Mouse (Mus musculus) hindbrain, embryonic 16.5 days (tissue): ENCODE measurements around the gene Il12rb1. TPM values are rescaled to one million over a fixed set of nuclear protein-coding genes. Genes with fewer than 3 reads are reported as not detected.
"Not testable (repeated sequence)": the region's sequence is repeated elsewhere in the genome, so short reads cannot be mapped to it uniquely, and the experiment has no call there.

Experiments used
- ATAC-seq: fragments of 200-750 bp; cut with Nextera tagmentation; 2 replicates; pipeline ENCODE4 v1.8.0; 2017; ENCODE audit warnings: moderate TSS enrichment, moderate library complexity
- H3K27ac ChIP-seq: fragments of 300-500 bp; sonication (generic); 2 replicates; pipeline ENCODE4 v1.5.1; 2014; ENCODE audit warnings: low read depth, mild to moderate bottlenecking, control low read depth, low read length, moderate library complexity
- H3K27me3 ChIP-seq: fragments of 300-500 bp; sonication (generic); replicated peaks from 2 replicates; pipeline ENCODE4 v1.6.1; 2014; ENCODE audit warnings: low read length; ENCODE audit not compliant: control insufficient read depth, insufficient read depth
- H3K36me3 ChIP-seq: fragments of 300-500 bp; sonication (generic); 2 replicates; pipeline ENCODE4 v1.6.1; 2014; ENCODE audit warnings: mild to moderate bottlenecking, low read length, moderate library complexity, mixed read lengths; ENCODE audit not compliant: control insufficient read depth, insufficient read depth
- H3K4me1 ChIP-seq: fragments of 300-500 bp; sonication (generic); 2 replicates; pipeline ENCODE4 v1.6.1; 2014; ENCODE audit warnings: low read depth, low read length; ENCODE audit not compliant: control insufficient read depth, insufficient read depth
- H3K4me2 ChIP-seq: fragments of 300-500 bp; sonication (generic); 2 replicates; pipeline ENCODE4 v1.6.1; 2014; ENCODE audit warnings: mild to moderate bottlenecking, low read length, control low read depth, moderate library complexity
- H3K4me3 ChIP-seq: fragments of 300-500 bp; sonication (generic); 2 replicates; pipeline ENCODE4 v1.5.1; 2014; ENCODE audit warnings: mild to moderate bottlenecking, low read length, control low read depth, moderate library complexity
- H3K9ac ChIP-seq: fragments of 300-500 bp; sonication (generic); 2 replicates; pipeline ENCODE4 v1.6.1; 2014; ENCODE audit warnings: low read depth, mild to moderate bottlenecking, control low read depth, low read length, moderate library complexity
- H3K9me3 ChIP-seq: fragments of 300-500 bp; sonication (generic); 2 replicates; pipeline ENCODE4 v1.6.1; 2014; ENCODE audit warnings: mild to moderate bottlenecking, low read length, moderate library complexity; ENCODE audit not compliant: control insufficient read depth
- WGBS: fragments of 180-500 bp; shearing (Covaris S2); extraction: QIAGEN DNeasy Blood & Tissue Kit; methylation state at CpG from one replicate; pipeline ENCODE4 v1.1.7; 2014; 5-methylcytosine and 5-hydroxymethylcytosine counted together
- polyA plus RNA-seq: library from polyadenylated mRNA; unstranded; fragments of >200 nt; fragmentation: Nextera tagmentation; extraction: Ambion mirVana; gene quantifications from 2 replicates; pipeline ENCODE4 v1.2.1, GENCODE M21; 2015

Gene Il12rb1
- polyA plus RNA-seq, 1 experiment from 2014 or later, result 0.14 TPM

- no peak for ATAC-seq
- Histone ChIP-seq H3K36me3 (no peaks in the 10 kb centered on the region), H3K4me3 (no peak overlapping the region), H3K9me3 (no peaks in the 10 kb centered on the region), H3K27me3 (peaks cover 18% of the 10 kb centered on the region), H3K27ac (no peak overlapping the region), H3K9ac (no peak overlapping the region), H3K4me2 (no peak overlapping the region), H3K4me1 (peaks cover 2% of the 10 kb centered on the region; the same call in 1 of the 2 replicates)
- WGBS, result 66% methylated on average over 4 of the region's 4 CpGs
Measured at GRCm38 (mm10) chr8:70812885-70813284, 4.6 kb downstream of the Il12rb1 start.

- 8% methylated on average over 27 of the region's 30 CpGs for WGBS
- Histone ChIP-seq H3K4me1 (peaks cover 2% of the 10 kb centered on the region; the same call in 1 of the 2 replicates), H3K9me3 (peaks cover 7% of the 10 kb centered on the region), H3K4me2 (peak overlapping the region; percentile 38), H3K27me3 (peaks cover 31% of the 10 kb centered on the region), H3K36me3 (no peaks in the 10 kb centered on the region), H3K9ac (no peak overlapping the region), H3K4me3 (peak overlapping the region; percentile 24), H3K27ac (no peak overlapping the region)
- peak; percentile 46; the same call in 1 of the 2 replicates for ATAC-seq
Measured at GRCm38 (mm10) chr8:70816679-70817078, 8.4 kb downstream of the Il12rb1 start.

DNA sequence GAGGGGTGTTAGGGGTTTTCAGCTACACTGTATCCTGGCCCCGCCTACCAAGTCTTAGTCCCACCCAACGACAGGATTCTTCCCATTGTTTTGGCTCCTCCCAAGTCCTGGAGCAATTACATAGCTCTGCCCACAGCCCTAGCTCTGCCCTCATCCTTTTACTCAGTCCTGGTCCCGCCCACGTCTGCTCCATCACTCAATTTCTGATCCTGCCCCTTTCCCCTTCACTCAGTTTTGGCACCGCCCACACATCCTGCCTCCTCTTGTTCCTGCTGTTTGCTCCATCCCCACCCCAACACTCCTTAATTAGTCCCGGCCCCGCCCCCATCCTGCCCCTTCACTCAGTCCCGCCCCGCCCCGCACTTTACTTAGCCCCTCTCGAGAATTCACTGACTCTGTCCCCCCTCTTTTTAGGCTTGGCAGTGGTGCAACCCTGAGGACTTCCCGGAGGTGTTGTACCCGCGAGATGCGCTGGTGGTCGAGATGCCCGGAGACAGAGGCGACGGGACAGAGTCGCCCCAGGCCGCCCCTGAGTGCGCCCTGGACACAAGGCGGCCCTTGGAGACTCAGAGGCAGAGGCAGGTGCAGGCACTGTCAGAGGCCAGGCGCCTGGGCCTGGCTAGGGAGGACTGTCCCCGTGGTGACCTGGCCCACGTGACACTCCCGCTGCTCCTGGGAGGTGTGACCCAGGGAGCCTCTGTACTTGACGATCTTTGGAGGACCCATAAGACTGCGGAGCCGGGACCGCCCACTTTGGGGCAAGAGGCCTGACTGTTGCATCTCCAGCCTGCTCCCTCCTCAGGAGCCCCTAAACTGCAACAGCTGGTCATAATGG, 12.1 kb downstream of the Il12rb1 start:
- Histone ChIP-seq H3K27ac (no peak overlapping the region), H3K4me2 (no peak overlapping the region), H3K4me3 (no peak overlapping the region), H3K9me3 (peaks cover 7% of the 10 kb centered on the region), H3K36me3 (no peaks in the 10 kb centered on the region), H3K4me1 (peaks cover 2% of the 10 kb centered on the region; the same call in 1 of the 2 replicates), H3K27me3 (peaks cover 20% of the 10 kb centered on the region), H3K9ac (no peak overlapping the region)
- peak; percentile 48 for ATAC-seq
- WGBS, result 5% methylated on average over 31 of the region's 31 CpGs

DNA sequence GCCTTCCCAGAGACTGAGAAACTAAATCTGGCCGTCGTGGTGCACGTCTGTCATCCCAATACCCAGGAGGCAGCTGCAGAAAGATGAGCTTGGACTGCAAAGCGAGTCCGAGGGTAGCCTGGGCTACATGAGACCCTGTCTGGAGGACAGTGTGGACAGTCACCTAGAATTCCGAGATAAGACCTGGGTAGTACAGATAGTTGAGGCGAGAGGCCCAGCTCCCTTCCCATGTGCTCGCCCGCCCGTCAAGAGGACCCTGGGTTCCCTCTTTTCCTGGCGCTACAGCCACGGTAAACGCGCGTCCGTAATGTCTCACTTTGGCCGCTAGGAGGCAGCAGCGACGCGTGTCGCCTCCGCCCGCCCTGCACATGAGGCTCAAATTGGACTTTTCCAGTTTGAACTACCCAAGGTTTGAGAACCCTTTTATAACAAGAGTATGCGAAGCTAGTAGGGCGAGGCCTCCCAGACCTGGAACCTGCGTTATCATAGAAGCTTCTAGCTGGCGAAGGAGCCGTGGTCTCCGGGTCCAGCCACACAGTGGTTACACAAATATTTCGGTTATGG, 13.2 kb downstream of the Il12rb1 start:
- peaks cover 7% of the 10 kb centered on the region for H3K9me3 ChIP-seq
- no peaks in the 10 kb centered on the region for H3K36me3 ChIP-seq
- peaks cover 20% of the 10 kb centered on the region for H3K27me3 ChIP-seq
- no peak overlapping the region for H3K4me2 ChIP-seq
- no peak overlapping the region for H3K4me3 ChIP-seq
- WGBS, result 18% methylated on average over 29 of the region's 30 CpGs
- H3K4me1 ChIP-seq, result peaks cover 2% of the 10 kb centered on the region; the same call in 1 of the 2 replicates
- no peak overlapping the region for H3K9ac ChIP-seq
- ATAC-seq, result peak; percentile 54
- H3K27ac ChIP-seq, result no peak overlapping the region

DNA sequence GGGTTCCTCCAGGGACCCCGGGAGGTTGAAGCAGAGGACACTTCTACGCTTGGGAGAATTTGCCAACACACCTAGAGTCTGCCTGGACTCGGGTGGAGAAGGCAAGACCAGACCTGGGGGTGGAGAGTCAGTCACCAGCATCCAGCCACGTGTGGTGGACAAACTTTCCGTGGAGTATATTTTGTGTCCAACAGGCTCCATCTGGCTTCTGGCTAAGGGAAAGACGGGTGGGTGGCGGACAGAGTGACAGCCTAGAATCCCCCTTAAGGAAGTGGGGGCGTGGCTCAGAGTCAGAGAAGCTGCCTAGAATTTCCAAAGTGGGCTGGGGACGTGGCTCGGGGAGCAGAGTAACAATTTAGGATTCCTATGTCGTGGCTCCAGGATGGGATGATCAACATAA, 13.7 kb downstream of the Il12rb1 start:
- ATAC-seq, result no peak
- WGBS, result 47% methylated on average over 11 of the region's 11 CpGs
- peaks cover 8% of the 10 kb centered on the region for H3K9me3 ChIP-seq
- H3K36me3 ChIP-seq, result no peaks in the 10 kb centered on the region
- H3K4me3 ChIP-seq, result no peak overlapping the region
- H3K4me2 ChIP-seq, result no peak overlapping the region
- H3K27me3 ChIP-seq, result peaks cover 14% of the 10 kb centered on the region
- H3K9ac ChIP-seq, result no peak overlapping the region
- H3K27ac ChIP-seq, result no peak overlapping the region
- peaks cover 2% of the 10 kb centered on the region; the same call in 1 of the 2 replicates for H3K4me1 ChIP-seq

- ATAC-seq, H3K27ac ChIP-seq, H3K9ac ChIP-seq, H3K9me3 ChIP-seq, H3K4me1 ChIP-seq, H3K4me2 ChIP-seq, H3K4me3 ChIP-seq, H3K36me3 ChIP-seq: not testable (repeated sequence)
- H3K27me3 ChIP-seq, result peaks cover 12% of the 10 kb centered on the region
- WGBS, result 78% methylated on average over 3 of the region's 3 CpGs
Measured at GRCm38 (mm10) chr8:70822594-70822993, 14.3 kb downstream of the Il12rb1 start.

- WGBS, result 90% methylated on average over 7 of the region's 7 CpGs
- no peak overlapping the region for H3K4me3 ChIP-seq
- ATAC-seq, result no peak
Measured at GRCm38 (mm10) chr8:70823802-70824201, 15.6 kb downstream of the Il12rb1 start.

GRCm38 (mm10) chr8:70825816-70826215, 17.6 kb downstream of the Il12rb1 start:
- Histone ChIP-seq H3K27me3 (peaks cover 6% of the 10 kb centered on the region), H3K9me3 (peaks cover 2% of the 10 kb centered on the region), H3K4me3 (no peak overlapping the region), H3K4me1 (no peaks in the 10 kb centered on the region), H3K36me3 (no peaks in the 10 kb centered on the region), H3K27ac (no peak overlapping the region), H3K4me2 (no peak overlapping the region), H3K9ac (no peak overlapping the region)
- WGBS, result 78% methylated on average over 8 of the region's 8 CpGs
- no peak for ATAC-seq

More at GRCm38 (mm10) chr8:70823802-70824201, 15.6 kb downstream of the Il12rb1 start:
- Histone ChIP-seq H3K4me2 (no peak overlapping the region), H3K27me3 (peaks cover 12% of the 10 kb centered on the region), H3K36me3 (no peaks in the 10 kb centered on the region), H3K4me1 (no peaks in the 10 kb centered on the region), H3K27ac (no peak overlapping the region), H3K9ac (no peak overlapping the region), H3K9me3 (peaks cover 5% of the 10 kb centered on the region)

DNA sequence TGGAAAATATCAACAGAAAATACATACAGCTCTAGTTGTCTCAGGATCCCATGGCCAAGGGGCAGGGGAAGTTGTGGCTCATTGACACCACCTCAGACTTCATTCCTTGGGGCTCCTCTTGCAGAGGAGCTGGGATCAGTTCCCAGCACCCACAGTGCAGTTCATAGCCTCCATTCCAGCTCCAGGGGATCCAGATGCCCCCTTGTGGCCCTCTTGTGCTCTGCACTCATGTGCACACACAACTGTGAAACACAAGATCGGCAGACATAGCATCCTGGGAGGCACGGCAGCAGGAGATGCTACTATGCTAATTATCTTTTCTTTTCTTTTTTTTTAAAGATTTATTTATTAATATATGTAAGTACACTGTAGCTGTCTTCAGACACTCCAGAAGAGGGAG, 18.8 kb downstream of the Il12rb1 start:
- ATAC-seq, result no peak
- WGBS, result 90% methylated on average over 2 of the region's 2 CpGs

More for the DNA sequence above, 18.8 kb downstream of the Il12rb1 start:
- H3K27ac ChIP-seq, result no peak overlapping the region
- H3K36me3 ChIP-seq, result no peaks in the 10 kb centered on the region
- H3K27me3 ChIP-seq, result no peaks in the 10 kb centered on the region
- no peaks in the 10 kb centered on the region for H3K4me1 ChIP-seq
- no peak overlapping the region for H3K4me2 ChIP-seq
- H3K9ac ChIP-seq, result no peak overlapping the region
- no peak overlapping the region for H3K4me3 ChIP-seq
- peaks cover 2% of the 10 kb centered on the region for H3K9me3 ChIP-seq
